Mouse (Mus musculus) cerebellum, adult 2 months (tissue): ENCODE results near the gene Spsb4. TPM values are rescaled to one million over a fixed set of nuclear protein-coding genes. Genes with fewer than 3 reads are reported as not detected.

Experiments used
- DNase-seq, 2 experiments: peaks; one replicate each; pipeline ENCODE4 v3.0.0; 2021
- H3K27ac ChIP-seq: fragments of 200-500 bp; 2 replicates; pipeline ENCODE4 v1.5.1; 2012; ENCODE audit warnings: low read length, control low read depth, inconsistent platforms; ENCODE audit not compliant: insufficient read depth
- H3K27me3 ChIP-seq: fragments of 200-500 bp; 2 replicates; pipeline ENCODE4 v1.6.1; 2012; ENCODE audit warnings: inconsistent platforms, mild to moderate bottlenecking, low read length, moderate library complexity; ENCODE audit not compliant: control insufficient read depth, insufficient read depth
- H3K4me1 ChIP-seq: fragments of 200-500 bp; 2 replicates; pipeline ENCODE4 v1.6.1; 2011; ENCODE audit warnings: low read length; ENCODE audit not compliant: control insufficient read depth, insufficient read depth
- H3K4me3 ChIP-seq: fragments of 200-500 bp; replicated peaks from 2 replicates; pipeline ENCODE3; 2011; ENCODE audit warnings: mild to moderate bottlenecking, low read depth, low read length, control low read depth; ENCODE audit not compliant: insufficient read depth
- CTCF ChIP-seq: fragments of 200-500 bp; IDR thresholded peaks from 2 replicates; pipeline ENCODE4 v1.5.1; 2011; ENCODE audit warnings: low read depth, mild to moderate bottlenecking, control low read depth, low read length, moderate library complexity, borderline replicate concordance; ENCODE audit not compliant: insufficient read depth
- POLR2A ChIP-seq: fragments of 200-500 bp; IDR thresholded peaks from 2 replicates; pipeline ENCODE4 v1.6.1; 2011; ENCODE audit warnings: low read length, control low read depth, borderline replicate concordance; ENCODE audit not compliant: insufficient read depth
- WGBS: fragments of 180-500 bp; shearing (Covaris S2); methylation state at CpG from one replicate; pipeline ENCODE4 v1.1.7; 2018; 5-methylcytosine and 5-hydroxymethylcytosine counted together
- polyA plus RNA-seq: library from polyadenylated mRNA; depleted of rRNA; stranded (reverse); fragments of >200 nt; gene quantifications from 2 replicates; pipeline ENCODE4 v1.2.3, GENCODE M21; 2012

Gene Spsb4
- polyA plus RNA-seq, 1 experiment = 13.9 TPM

DNA sequence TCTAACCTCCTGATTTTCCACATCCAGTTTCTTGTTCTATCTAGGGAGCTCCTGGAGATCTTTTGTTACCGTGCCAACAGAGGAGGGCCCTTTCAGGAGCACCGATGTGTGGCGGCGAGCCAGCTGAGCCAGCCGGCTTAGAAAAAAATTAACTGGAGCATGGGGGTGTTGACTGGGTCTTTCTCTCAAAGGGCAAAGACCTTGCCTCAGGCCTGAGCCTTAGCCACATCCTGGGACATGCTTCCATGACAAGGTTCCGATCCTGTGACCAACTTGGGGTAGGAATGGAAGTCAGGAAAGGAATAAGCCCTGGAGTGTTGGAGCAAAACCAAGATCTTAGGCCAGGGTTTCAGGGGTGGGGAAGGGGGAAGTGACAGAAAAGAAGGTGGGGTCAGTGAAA lies 2.9 kb downstream of the Spsb4 start:
- Histone ChIP-seq H3K27me3 (peaks cover 2% of the 10 kb centered on the region; the same call in 1 of the 2 replicates), H3K4me1 (peaks cover 3% of the 10 kb centered on the region; the same call in 1 of the 2 replicates), H3K4me3 (no peak overlapping the region), H3K27ac (no peak overlapping the region)
- WGBS = 60% methylated on average over 6 of the region's 6 CpGs
- TF ChIP-seq POLR2A = no peak
- TF ChIP-seq CTCF = no peak
- peak in 1 of 2 experiments; percentile 10 for DNase-seq

DNA sequence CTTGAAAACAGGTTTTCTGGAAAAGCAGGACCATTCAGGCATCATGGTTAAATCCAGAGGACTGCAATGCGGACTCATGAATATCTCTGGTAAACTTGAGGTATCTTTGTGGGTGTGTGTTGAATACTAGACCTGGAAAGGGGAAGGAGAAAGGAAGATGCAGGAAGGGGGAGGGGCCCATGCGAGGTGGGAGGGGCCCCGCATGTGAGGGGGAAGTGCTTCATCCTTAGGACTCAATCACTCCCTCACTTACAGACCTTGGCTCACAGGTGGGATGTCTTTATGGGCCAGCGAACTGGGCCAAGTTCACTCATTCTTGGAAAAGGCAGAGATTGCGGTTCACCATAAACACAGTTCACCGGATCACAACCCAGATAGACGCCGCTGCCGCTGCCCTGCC lies 4.9 kb downstream of the Spsb4 start:
- TF ChIP-seq CTCF (no peak), POLR2A (no peak)
- H3K4me1 ChIP-seq = no peaks in the 10 kb centered on the region
- no peak overlapping the region for H3K27ac ChIP-seq
- peaks cover 2% of the 10 kb centered on the region; the same call in 1 of the 2 replicates for H3K27me3 ChIP-seq
- no peak for DNase-seq
- no peak overlapping the region for H3K4me3 ChIP-seq
- WGBS = 61% methylated on average over 9 of the region's 9 CpGs

GRCm38 (mm10) chr9:97013153-97013552 lies 5.5 kb downstream of the Spsb4 start:
- H3K27ac ChIP-seq = no peak overlapping the region
- DNase-seq = no peak
- TF ChIP-seq POLR2A = no peak
- TF ChIP-seq CTCF = no peak
- H3K4me1 ChIP-seq = no peaks in the 10 kb centered on the region
- WGBS = 45% methylated on average over 6 of the region's 6 CpGs
- no peak overlapping the region for H3K4me3 ChIP-seq
- H3K27me3 ChIP-seq = peaks cover 2% of the 10 kb centered on the region; the same call in 1 of the 2 replicates

DNA sequence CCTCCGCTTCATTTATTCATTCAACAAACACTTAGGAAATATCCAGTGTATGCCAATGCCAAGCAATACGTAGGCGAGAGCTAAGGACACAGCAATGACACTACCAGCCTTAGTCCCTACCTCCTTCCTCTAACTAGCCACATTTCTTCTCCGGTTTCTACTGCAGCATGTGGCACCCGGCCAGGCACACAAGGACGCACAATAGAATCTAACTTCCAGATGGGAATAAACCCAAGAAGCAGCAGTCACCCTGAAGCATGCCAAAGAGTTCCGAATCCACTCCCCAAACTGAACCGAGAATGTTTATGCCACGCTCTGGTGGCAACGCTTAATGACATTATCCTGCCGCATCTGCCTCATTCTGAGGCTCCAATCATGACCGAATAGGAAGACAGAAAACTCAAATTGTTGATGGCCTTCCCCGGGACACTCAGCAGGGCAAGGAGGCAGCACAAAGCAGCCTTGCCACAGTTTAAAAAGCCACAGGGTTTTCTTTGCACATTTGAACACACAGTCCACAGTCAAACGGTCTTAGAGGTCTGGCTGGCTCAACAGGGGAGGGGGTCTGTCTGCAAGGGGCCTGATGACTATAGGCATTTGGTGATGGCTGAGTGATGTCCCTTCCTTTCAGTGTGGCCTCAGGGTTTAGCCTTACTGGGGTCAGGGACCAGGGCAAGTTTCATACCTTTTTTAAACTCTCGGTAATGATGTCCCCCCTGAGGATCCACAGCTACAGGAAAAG lies 7.0 kb downstream of the Spsb4 start:
- Histone ChIP-seq H3K4me3 (no peak overlapping the region), H3K27me3 (no peaks in the 10 kb centered on the region; the same call in 1 of the 2 replicates), H3K4me1 (no peaks in the 10 kb centered on the region), H3K27ac (no peak overlapping the region)
- 9% methylated on average over 15 of the region's 15 CpGs for WGBS
- peak in 1 of 2 experiments; percentile 10 for DNase-seq
- TF ChIP-seq CTCF (no peak), POLR2A (no peak)

- no peaks in the 10 kb centered on the region for H3K4me1 ChIP-seq
- H3K27ac ChIP-seq = no peak overlapping the region
- H3K27me3 ChIP-seq = no peaks in the 10 kb centered on the region
- 91% methylated on average over 6 of the region's 6 CpGs for WGBS
- H3K4me3 ChIP-seq = no peak overlapping the region
- DNase-seq = no peak
- TF ChIP-seq CTCF = no peak
- no peak for TF ChIP-seq POLR2A
These were observed 8.2 kb downstream of the Spsb4 start for GRCm38 (mm10) chr9:97010447-97010846.

- no peak for TF ChIP-seq CTCF
- TF ChIP-seq POLR2A = no peak
- Histone ChIP-seq H3K27ac (no peak overlapping the region), H3K4me1 (no peaks in the 10 kb centered on the region), H3K4me3 (no peak overlapping the region), H3K27me3 (no peaks in the 10 kb centered on the region)
- 54% methylated on average over 3 of the region's 3 CpGs for WGBS
- DNase-seq = no peak
These were observed 13.9 kb downstream of the Spsb4 start for GRCm38 (mm10) chr9:97004726-97005125.

DNA sequence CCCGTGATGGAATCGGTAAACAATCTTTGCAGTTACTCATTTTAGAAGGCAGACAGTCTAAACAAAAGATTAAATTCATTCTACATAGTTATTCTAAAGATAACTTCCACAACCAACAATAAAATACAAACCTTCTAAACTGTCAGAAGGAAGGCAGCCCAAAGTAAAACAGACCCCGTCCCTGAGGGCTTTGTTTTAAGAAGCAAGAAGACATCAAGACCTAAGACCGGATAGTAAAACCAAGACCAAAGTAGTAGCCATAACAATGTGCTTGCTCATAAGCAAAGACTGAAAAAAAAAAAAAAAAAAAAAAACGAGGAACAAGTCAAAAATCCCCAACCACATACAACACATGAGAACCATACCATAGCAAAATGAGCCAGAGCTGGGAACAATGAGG lies 15.5 kb downstream of the Spsb4 start:
- no peak overlapping the region for H3K27ac ChIP-seq
- no peak for DNase-seq
- TF ChIP-seq CTCF = no peak
- no peak for TF ChIP-seq POLR2A
- 71% methylated on average over 5 of the region's 5 CpGs for WGBS
- no peaks in the 10 kb centered on the region for H3K27me3 ChIP-seq
- H3K4me1 ChIP-seq = no peaks in the 10 kb centered on the region
- no peak overlapping the region for H3K4me3 ChIP-seq

- H3K4me1 ChIP-seq = no peaks in the 10 kb centered on the region
- no peak overlapping the region for H3K4me3 ChIP-seq
- no peak overlapping the region for H3K27ac ChIP-seq
- no peak for DNase-seq
- WGBS = 82% methylated on average over 8 of the region's 8 CpGs
- TF ChIP-seq CTCF (no peak), POLR2A (no peak)
- no peaks in the 10 kb centered on the region for H3K27me3 ChIP-seq
These were observed 16.0 kb downstream of the Spsb4 start for GRCm38 (mm10) chr9:97002654-97003053.
